Mouse (Mus musculus) stomach, postnatal 0 days (tissue): ENCODE results near the gene Slit3. TPM values are rescaled to one million over a fixed set of nuclear protein-coding genes. Genes with fewer than 3 reads are reported as not detected.

ENCODE experiments used
- ATAC-seq: fragments of 200-750 bp; cut with Nextera tagmentation; 2 replicates; pipeline ENCODE4 v1.8.0; 2017; ENCODE audit not compliant: low FRiP score, low TSS enrichment
- DNase-seq: peaks from one replicate; pipeline ENCODE4 v3.0.0-alpha.2; 2016; ENCODE audit warnings: low spot score
- H3K27ac ChIP-seq: fragments of 300-500 bp; sonication (generic); replicated peaks from 2 replicates; pipeline ENCODE4 v1.5.1; 2014; ENCODE audit warnings: mild to moderate bottlenecking, control low read depth
- H3K27me3 ChIP-seq: fragments of 300-500 bp; sonication (generic); 2 replicates; pipeline ENCODE4 v1.6.1; 2014; ENCODE audit warnings: low read length; ENCODE audit not compliant: control insufficient read depth, insufficient read depth
- H3K36me3 ChIP-seq: fragments of 300-500 bp; sonication (generic); 2 replicates; pipeline ENCODE4 v1.6.1; 2014; ENCODE audit warnings: low read length, mixed read lengths; ENCODE audit not compliant: control insufficient read depth, insufficient read depth
- H3K4me1 ChIP-seq: fragments of 300-500 bp; sonication (generic); replicated peaks from 2 replicates; pipeline ENCODE4 v1.6.1; 2014; ENCODE audit warnings: antibody characterized with exemption; ENCODE audit not compliant: control insufficient read depth, insufficient read depth
- H3K4me2 ChIP-seq: fragments of 300-500 bp; sonication (generic); replicated peaks from 2 replicates; pipeline ENCODE4 v1.6.1; 2014; ENCODE audit warnings: low read depth, mild to moderate bottlenecking, control low read depth, moderate library complexity
- H3K4me3 ChIP-seq: fragments of 300-500 bp; sonication (generic); 2 replicates; pipeline ENCODE4 v1.5.1; 2014; ENCODE audit warnings: low read depth, low read length, control low read depth
- H3K9ac ChIP-seq: fragments of 300-500 bp; sonication (generic); 2 replicates; pipeline ENCODE4 v1.6.1; 2014; ENCODE audit warnings: mild to moderate bottlenecking, low read length, control low read depth, mixed read lengths
- H3K9me3 ChIP-seq: fragments of 300-500 bp; sonication (generic); 2 replicates; pipeline ENCODE4 v1.6.1; 2016; ENCODE audit warnings: low read length; ENCODE audit not compliant: control insufficient read depth
- CTCF ChIP-seq: IDR thresholded peaks from 2 replicates; pipeline ENCODE4 v1.5.1; 2016; ENCODE audit warnings: antibody characterized with exemption, low read depth, mild to moderate bottlenecking, moderate library complexity
- EP300 ChIP-seq: optimal IDR thresholded peaks from 2 replicates; pipeline ENCODE3; 2016; ENCODE audit warnings: antibody characterized with exemption
- WGBS: fragments of 180-500 bp; shearing (Covaris S2); extraction: QIAGEN DNeasy Blood & Tissue Kit; methylation state at CpG from one replicate; pipeline ENCODE4 v1.1.7; 2014; 5-methylcytosine and 5-hydroxymethylcytosine counted together
- polyA plus RNA-seq: library from polyadenylated mRNA; unstranded; fragments of >200 nt; fragmentation: Nextera tagmentation; extraction: Ambion mirVana; gene quantifications from 2 replicates; pipeline ENCODE4 v1.2.1, GENCODE M21; 2015

Slit3 gene
- polyA plus RNA-seq, 1 experiment from 2014 or later = 8.1 TPM

DNA sequence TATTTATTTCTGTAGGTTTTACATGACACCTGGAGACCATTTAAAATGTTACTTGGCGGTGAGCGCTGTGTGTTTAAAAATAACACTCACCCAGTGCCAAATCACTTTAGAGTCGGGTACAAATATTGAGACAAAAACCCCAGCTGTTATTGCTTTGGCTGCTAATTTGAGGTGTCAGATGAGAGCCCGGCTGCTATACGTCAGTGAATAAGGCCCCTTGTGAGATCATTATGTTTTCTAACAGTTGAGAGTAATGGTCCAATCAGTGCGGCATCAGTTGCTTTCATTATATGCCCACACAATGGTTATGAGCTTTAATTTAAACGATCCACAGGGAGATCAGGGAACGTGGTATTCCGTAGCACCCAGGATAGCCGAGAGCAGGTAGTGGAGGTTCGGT is 435.2 kb downstream of the Slit3 start:
- WGBS = 68% methylated on average over 11 of the region's 11 CpGs
- no peaks in the 10 kb centered on the region for H3K4me1 ChIP-seq
- H3K4me2 ChIP-seq = no peak overlapping the region
- H3K9ac ChIP-seq = no peak overlapping the region
- no peak for ATAC-seq
- H3K9me3 ChIP-seq = no peaks in the 10 kb centered on the region
- H3K4me3 ChIP-seq = no peak overlapping the region
- DNase-seq = no peak
- TF ChIP-seq EP300 = no peak
- TF ChIP-seq CTCF = no peak
- no peaks in the 10 kb centered on the region for H3K36me3 ChIP-seq
- H3K27me3 ChIP-seq = no peaks in the 10 kb centered on the region
- H3K27ac ChIP-seq = no peak overlapping the region

DNA sequence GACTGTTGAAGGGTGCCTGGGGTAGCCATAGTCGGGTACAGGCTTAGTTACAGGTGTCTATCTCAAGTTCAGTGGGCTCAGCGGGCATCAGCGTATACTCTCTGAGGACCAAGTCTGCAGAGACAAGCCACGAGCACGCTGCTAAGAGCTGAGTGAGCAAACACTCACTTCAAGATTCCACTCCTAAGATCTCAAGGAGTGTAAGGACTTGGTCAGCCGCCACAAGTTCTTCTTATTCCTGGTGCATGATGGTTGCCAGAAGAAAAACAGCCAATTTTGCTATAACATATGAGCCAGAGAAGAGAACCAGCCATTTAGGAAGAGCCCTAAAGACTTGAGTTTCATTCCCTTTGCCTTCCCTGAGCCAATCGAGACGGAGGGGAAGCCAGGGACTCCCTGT is 436.5 kb downstream of the Slit3 start:
- Histone ChIP-seq H3K4me1 (no peaks in the 10 kb centered on the region), H3K9me3 (no peaks in the 10 kb centered on the region), H3K27ac (no peak overlapping the region), H3K36me3 (no peaks in the 10 kb centered on the region), H3K27me3 (no peaks in the 10 kb centered on the region), H3K9ac (no peak overlapping the region), H3K4me3 (no peak overlapping the region), H3K4me2 (no peak overlapping the region)
- ATAC-seq (no peak), DNase-seq (no peak)
- TF ChIP-seq CTCF = no peak
- WGBS = 80% methylated on average over 8 of the region's 8 CpGs

DNA sequence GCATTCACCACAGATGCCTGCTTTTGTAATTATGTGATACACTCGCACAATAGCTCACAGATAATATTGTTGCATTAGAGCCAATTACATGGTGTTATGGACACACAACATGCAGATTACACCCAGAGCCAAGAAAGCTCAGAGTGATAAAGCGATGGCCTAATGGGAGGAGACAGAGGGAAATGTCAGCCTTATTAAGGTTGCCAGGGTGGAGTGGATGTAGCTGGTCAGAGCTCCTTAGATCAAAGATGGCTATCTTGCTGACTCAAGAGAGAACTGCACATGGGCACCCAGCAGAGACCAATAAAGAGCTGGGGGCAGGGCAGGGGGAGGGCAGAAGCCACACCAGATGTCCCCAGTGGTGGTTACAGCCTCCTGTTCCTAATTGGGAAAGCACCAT is 437.3 kb downstream of the Slit3 start:
- TF ChIP-seq CTCF (no peak), EP300 (no peak)
- Histone ChIP-seq H3K4me1 (no peaks in the 10 kb centered on the region), H3K27me3 (no peaks in the 10 kb centered on the region), H3K4me3 (no peak overlapping the region), H3K9ac (no peak overlapping the region), H3K27ac (no peak overlapping the region), H3K36me3 (no peaks in the 10 kb centered on the region), H3K9me3 (no peaks in the 10 kb centered on the region), H3K4me2 (no peak overlapping the region)
- WGBS = 93% methylated on average over 2 of the region's 2 CpGs
- DNase-seq (no peak), ATAC-seq (no peak)

DNA sequence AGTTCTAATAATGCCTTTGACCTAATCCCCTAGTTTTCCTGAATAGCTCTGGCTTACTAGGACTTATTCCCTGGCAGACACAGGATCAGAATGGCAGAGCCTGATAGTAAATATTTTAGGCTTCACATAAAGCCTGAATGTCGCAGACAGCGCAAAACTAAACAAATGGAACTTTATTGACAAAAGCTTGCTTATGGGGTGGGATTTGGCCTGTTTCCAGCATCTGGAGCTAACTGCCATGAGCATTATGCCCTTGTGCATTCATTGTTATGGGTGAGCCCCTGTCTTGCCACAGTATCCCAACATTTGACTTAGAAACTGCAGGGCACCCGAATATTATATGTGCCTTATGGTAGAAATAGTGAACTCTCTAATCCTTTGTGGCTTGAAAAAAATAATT is 438.4 kb downstream of the Slit3 start:
- 50% methylated on average over 3 of the region's 3 CpGs for WGBS
- Histone ChIP-seq H3K4me2 (no peak overlapping the region), H3K27ac (no peak overlapping the region), H3K36me3 (no peaks in the 10 kb centered on the region), H3K27me3 (no peaks in the 10 kb centered on the region), H3K9me3 (no peaks in the 10 kb centered on the region), H3K4me3 (no peak overlapping the region), H3K4me1 (no peaks in the 10 kb centered on the region), H3K9ac (no peak overlapping the region)
- ATAC-seq (no peak), DNase-seq (no peak)
- TF ChIP-seq EP300 = no peak
- TF ChIP-seq CTCF = no peak

DNA sequence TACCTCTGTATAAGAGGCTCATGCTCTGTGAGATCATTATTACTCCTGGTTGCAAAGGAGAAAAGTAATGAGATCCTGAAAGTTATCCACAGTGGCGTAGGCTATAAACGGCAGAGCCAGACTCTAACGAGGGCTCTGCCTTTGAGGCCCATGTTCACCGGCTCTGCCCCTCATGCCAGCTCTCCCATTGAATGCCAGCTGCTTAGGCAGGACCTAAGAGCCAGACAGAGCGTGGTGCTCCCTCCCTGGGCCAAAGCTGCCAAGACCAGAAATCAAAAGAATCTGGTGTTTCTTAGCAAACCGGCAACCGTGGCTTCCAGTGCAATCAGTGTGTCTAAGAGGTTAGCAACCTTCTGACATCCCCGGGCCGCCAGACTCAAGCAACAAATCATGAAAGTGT is 440.7 kb downstream of the Slit3 start:
- TF ChIP-seq CTCF = no peak
- no peak for TF ChIP-seq EP300
- WGBS = 82% methylated on average over 9 of the region's 9 CpGs
- no peaks in the 10 kb centered on the region for H3K27me3 ChIP-seq
- H3K36me3 ChIP-seq = no peaks in the 10 kb centered on the region
- no peak for ATAC-seq
- H3K9me3 ChIP-seq = no peaks in the 10 kb centered on the region
- no peak for DNase-seq
- H3K4me2 ChIP-seq = no peak overlapping the region
- no peak overlapping the region for H3K4me3 ChIP-seq
- no peaks in the 10 kb centered on the region for H3K4me1 ChIP-seq
- H3K9ac ChIP-seq = no peak overlapping the region
- no peak overlapping the region for H3K27ac ChIP-seq

DNA sequence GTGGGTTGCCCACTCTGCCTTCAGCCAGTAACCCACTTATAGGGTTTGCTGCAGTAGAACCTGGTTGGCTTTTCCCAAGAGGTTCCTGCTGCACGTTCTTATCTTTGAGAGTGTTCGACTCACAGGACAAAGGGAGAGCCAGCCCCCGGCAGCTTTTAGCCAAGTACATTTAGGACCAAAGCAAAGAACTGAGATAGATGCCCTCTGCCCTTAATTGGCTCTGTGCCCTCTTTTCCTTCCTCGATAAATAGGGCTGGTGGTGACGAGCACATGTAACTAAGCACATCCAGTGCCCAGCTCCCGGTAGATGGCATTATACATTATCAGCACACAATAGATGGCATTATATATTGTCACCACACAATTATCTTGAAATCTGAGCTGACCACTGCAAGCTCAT is 444.3 kb downstream of the Slit3 start:
- no peak for TF ChIP-seq EP300
- TF ChIP-seq CTCF = no peak

More for the DNA sequence above, 444.3 kb downstream of the Slit3 start:
- Histone ChIP-seq H3K27ac (no peak overlapping the region), H3K4me3 (no peak overlapping the region), H3K9ac (no peak overlapping the region), H3K27me3 (no peaks in the 10 kb centered on the region), H3K36me3 (no peaks in the 10 kb centered on the region), H3K4me2 (no peak overlapping the region), H3K9me3 (no peaks in the 10 kb centered on the region), H3K4me1 (no peaks in the 10 kb centered on the region)
- 44% methylated on average over 6 of the region's 6 CpGs for WGBS
- ATAC-seq (no peak), DNase-seq (no peak)
